Mouse (Mus musculus) frontal cortex, postnatal 14 days (tissue): Measurements from ENCODE around the gene Man2a1.

Source experiments
- DNase-seq, 2 experiments: peaks; one replicate each; pipeline ENCODE4 v3.0.0; 2022; ENCODE audit warnings: low spot score in 2 of 2

The Man2a1 gene

GRCm38 (mm10) chr17:64601751-64602578, 1.4 kb downstream of the Man2a1 start:
- DNase-seq: peak; percentile 31 to 48

GRCm38 (mm10) chr17:64603134-64603533, 2.6 kb downstream of the Man2a1 start:
- no peak for DNase-seq

GRCm38 (mm10) chr17:64603534-64603933, 3.0 kb downstream of the Man2a1 start:
- DNase-seq: no peak

- DNase-seq: no peak
Measured at GRCm38 (mm10) chr17:64604163-64604562, 3.6 kb downstream of the Man2a1 start.

- DNase-seq: no peak
Measured at GRCm38 (mm10) chr17:64608228-64608627, 7.7 kb downstream of the Man2a1 start.

GRCm38 (mm10) chr17:64608923-64609598, 8.5 kb downstream of the Man2a1 start:
- no peak for DNase-seq

- no peak for DNase-seq
Measured at GRCm38 (mm10) chr17:64609741-64610140, 9.2 kb downstream of the Man2a1 start.

GRCm38 (mm10) chr17:64611426-64611825, 10.9 kb downstream of the Man2a1 start:
- DNase-seq: no peak

GRCm38 (mm10) chr17:64612135-64612885, 11.8 kb downstream of the Man2a1 start:
- no peak for DNase-seq

- DNase-seq: no peak
Measured at GRCm38 (mm10) chr17:64612930-64613329, 12.4 kb downstream of the Man2a1 start.

- no peak for DNase-seq
Measured at GRCm38 (mm10) chr17:64613351-64613750, 12.8 kb downstream of the Man2a1 start.

- DNase-seq: no peak
Measured at GRCm38 (mm10) chr17:64614804-64615203, 14.3 kb downstream of the Man2a1 start.

GRCm38 (mm10) chr17:64615420-64615819, 14.9 kb downstream of the Man2a1 start:
- DNase-seq: no peak

- DNase-seq: no peak
Measured at GRCm38 (mm10) chr17:64616259-64616658, 15.7 kb downstream of the Man2a1 start.

- DNase-seq: no peak
Measured at GRCm38 (mm10) chr17:64617838-64618237, 17.3 kb downstream of the Man2a1 start.

GRCm38 (mm10) chr17:64618996-64619395, 18.5 kb downstream of the Man2a1 start:
- DNase-seq: no peak

GRCm38 (mm10) chr17:64620135-64620534, 19.6 kb downstream of the Man2a1 start:
- no peak for DNase-seq

- no peak for DNase-seq
Measured at GRCm38 (mm10) chr17:64620627-64621026, 20.1 kb downstream of the Man2a1 start.

GRCm38 (mm10) chr17:64621226-64621625, 20.7 kb downstream of the Man2a1 start:
- no peak for DNase-seq

- no peak for DNase-seq
Measured at GRCm38 (mm10) chr17:64621649-64622351, 21.3 kb downstream of the Man2a1 start.

- DNase-seq: no peak
Measured at GRCm38 (mm10) chr17:64622352-64622886, 21.9 kb downstream of the Man2a1 start.
